Mouse (Mus musculus) midbrain, embryonic 12.5 days (tissue): Measurements from ENCODE around the gene Htr3b. TPM values are rescaled to one million over a fixed set of nuclear protein-coding genes. Genes with fewer than 3 reads are reported as not detected.
A peak's percentile ranks its signal among the peaks of the same experiment; 100 is the strongest.

Experiments used
- ATAC-seq: fragments of 200-750 bp; cut with Nextera tagmentation; 2 replicates; pipeline ENCODE4 v1.8.0; 2017; ENCODE audit warnings: low read depth, moderate TSS enrichment, moderate library complexity; ENCODE audit not compliant: low FRiP score
- H3K27ac ChIP-seq: fragments of 300-500 bp; sonication (generic); replicated peaks from 2 replicates; pipeline ENCODE4 v1.5.1; 2016; ENCODE audit warnings: mild to moderate bottlenecking
- H3K27me3 ChIP-seq: fragments of 300-500 bp; sonication (generic); 2 replicates; pipeline ENCODE4 v1.6.1; 2016; ENCODE audit warnings: mild to moderate bottlenecking
- H3K36me3 ChIP-seq: fragments of 300-500 bp; sonication (generic); 2 replicates; pipeline ENCODE4 v1.6.1; 2016
- H3K4me1 ChIP-seq: fragments of 300-500 bp; sonication (generic); 2 replicates; pipeline ENCODE4 v1.6.1; 2016
- H3K4me2 ChIP-seq: fragments of 300-500 bp; sonication (generic); replicated peaks from 2 replicates; pipeline ENCODE4 v1.6.1; 2016; ENCODE audit warnings: mild to moderate bottlenecking, moderate library complexity
- H3K4me3 ChIP-seq: fragments of 300-500 bp; sonication (generic); 2 replicates; pipeline ENCODE4 v1.5.1; 2016; ENCODE audit warnings: mild to moderate bottlenecking
- H3K9ac ChIP-seq: fragments of 300-500 bp; sonication (generic); replicated peaks from 2 replicates; pipeline ENCODE4 v1.6.1; 2016; ENCODE audit warnings: mild to moderate bottlenecking, moderate library complexity
- H3K9me3 ChIP-seq: fragments of 300-500 bp; sonication (generic); 2 replicates; pipeline ENCODE4 v1.6.1; 2016; ENCODE audit warnings: mild to moderate bottlenecking
- WGBS: fragments of 180-500 bp; shearing (Covaris S2); methylation state at CpG from one replicate; pipeline ENCODE4 v1.1.7; 2016; 5-methylcytosine and 5-hydroxymethylcytosine counted together
- polyA plus RNA-seq: library from polyadenylated mRNA; unstranded; fragments of >200 nt; fragmentation: Nextera tagmentation; extraction: Ambion mirVana; gene quantifications from 2 replicates; pipeline ENCODE4 v1.2.1, GENCODE M21; 2016

Htr3b gene
- polyA plus RNA-seq, 1 experiment from 2014 or later = not detected

GRCm38 (mm10) chr9:48981827-48982226 is 17.0 kb upstream of the Htr3b start:
- Histone ChIP-seq H3K27me3 (no peaks in the 10 kb centered on the region), H3K9me3 (no peaks in the 10 kb centered on the region), H3K27ac (no peak overlapping the region), H3K9ac (no peak overlapping the region), H3K36me3 (no peaks in the 10 kb centered on the region), H3K4me3 (no peak overlapping the region), H3K4me1 (peaks cover 14% of the 10 kb centered on the region), H3K4me2 (no peak overlapping the region)
- no peak for ATAC-seq

GRCm38 (mm10) chr9:48980781-48981180 is 16.0 kb upstream of the Htr3b start:
- no peak overlapping the region for H3K27ac ChIP-seq
- no peaks in the 10 kb centered on the region for H3K27me3 ChIP-seq
- H3K4me1 ChIP-seq = peaks cover 5% of the 10 kb centered on the region; the same call in 1 of the 2 replicates
- no peak for ATAC-seq
- 80% methylated on average over 3 of the region's 3 CpGs for WGBS
- no peaks in the 10 kb centered on the region for H3K9me3 ChIP-seq
- H3K4me2 ChIP-seq = no peak overlapping the region
- no peak overlapping the region for H3K9ac ChIP-seq
- H3K4me3 ChIP-seq = no peak overlapping the region
- H3K36me3 ChIP-seq = no peaks in the 10 kb centered on the region

DNA sequence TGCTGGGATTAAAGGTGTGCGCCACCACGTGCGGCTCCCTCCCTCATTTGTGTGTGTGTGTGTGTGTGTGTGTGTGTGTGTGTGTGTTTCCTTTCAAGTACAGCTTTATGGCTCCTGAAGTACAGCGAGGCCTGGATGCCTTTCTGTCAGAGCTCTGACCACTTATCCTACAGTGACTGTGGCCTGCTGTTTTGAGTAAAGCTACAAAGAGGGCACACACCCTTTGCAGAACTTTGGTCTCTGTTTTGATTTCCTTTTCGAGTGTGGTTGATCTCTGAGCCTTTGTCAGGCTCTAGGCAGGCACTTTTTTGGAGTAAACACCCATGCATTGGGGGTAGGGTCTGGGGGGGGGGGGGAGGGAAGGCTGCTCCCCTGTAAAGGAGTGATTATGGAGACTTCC is 15.6 kb upstream of the Htr3b start:
- Histone ChIP-seq H3K9me3 (no peaks in the 10 kb centered on the region), H3K27ac (no peak overlapping the region), H3K9ac (no peak overlapping the region), H3K36me3 (no peaks in the 10 kb centered on the region), H3K4me3 (no peak overlapping the region), H3K27me3 (no peaks in the 10 kb centered on the region), H3K4me2 (no peak overlapping the region), H3K4me1 (peaks cover 3% of the 10 kb centered on the region; the same call in 1 of the 2 replicates)
- ATAC-seq = no peak
- WGBS = 83% methylated on average over 5 of the region's 5 CpGs

GRCm38 (mm10) chr9:48976661-48977355 is 12.0 kb upstream of the Htr3b start:
- H3K36me3 ChIP-seq = no peaks in the 10 kb centered on the region
- H3K27me3 ChIP-seq = no peaks in the 10 kb centered on the region
- H3K4me3 ChIP-seq = no peak overlapping the region
- H3K4me2 ChIP-seq = no peak overlapping the region
- no peaks in the 10 kb centered on the region for H3K9me3 ChIP-seq
- WGBS = 84% methylated on average over 6 of the region's 6 CpGs
- H3K9ac ChIP-seq = no peak overlapping the region
- no peak overlapping the region for H3K27ac ChIP-seq
- H3K4me1 ChIP-seq = no peaks in the 10 kb centered on the region
- no peak for ATAC-seq

- Histone ChIP-seq H3K36me3 (no peaks in the 10 kb centered on the region), H3K4me3 (no peak overlapping the region), H3K27me3 (no peaks in the 10 kb centered on the region), H3K9me3 (no peaks in the 10 kb centered on the region), H3K4me1 (no peaks in the 10 kb centered on the region), H3K27ac (no peak overlapping the region), H3K4me2 (no peak overlapping the region), H3K9ac (no peak overlapping the region)
- WGBS = 31% methylated on average over 3 of the region's 3 CpGs
- no peak for ATAC-seq
Observed at GRCm38 (mm10) chr9:48972494-48972893, 7.7 kb upstream of the Htr3b start.

DNA sequence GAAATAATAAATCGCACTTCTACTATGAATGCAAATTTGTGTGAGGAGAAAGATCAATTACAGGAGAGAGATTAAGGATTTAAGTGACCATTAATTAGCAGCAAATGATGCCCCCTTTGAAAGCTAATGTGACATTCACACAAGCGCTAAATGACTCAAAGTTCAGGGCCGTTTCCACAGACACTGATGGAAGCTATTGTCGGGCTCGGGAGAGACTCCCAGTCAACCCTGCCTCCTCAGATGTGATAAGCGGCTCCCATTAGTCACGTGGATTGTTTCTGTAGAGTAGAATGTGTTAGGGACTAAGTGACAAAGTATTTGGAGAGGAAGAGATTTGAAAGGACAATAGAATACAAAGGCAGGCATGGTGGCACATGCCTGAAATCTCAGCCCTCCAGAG is 2.7 kb downstream of the Htr3b start:
- WGBS = 45% methylated on average over 7 of the region's 7 CpGs

DNA sequence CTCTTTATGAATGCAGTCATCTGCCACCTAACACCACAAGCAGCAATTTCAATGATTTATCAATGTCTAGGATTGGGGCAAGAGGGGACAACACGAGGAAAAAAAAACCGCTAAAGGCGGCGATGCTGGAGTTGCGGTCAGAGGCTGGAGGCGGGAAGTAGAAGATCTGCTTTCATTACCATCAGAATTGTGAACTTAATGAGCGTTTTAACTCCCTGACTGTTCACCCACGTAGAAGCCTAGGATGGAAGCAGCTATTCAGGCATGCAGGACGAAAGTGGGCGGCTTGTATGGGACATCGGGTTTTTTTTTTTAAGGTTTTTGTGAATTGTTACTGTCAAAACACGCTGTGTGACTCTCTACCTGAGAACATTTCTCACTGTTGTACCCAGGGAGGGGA is 3.5 kb downstream of the Htr3b start:
- peaks cover 3% of the 10 kb centered on the region; the same call in 1 of the 2 replicates for H3K27me3 ChIP-seq
- no peak overlapping the region for H3K4me3 ChIP-seq
- H3K36me3 ChIP-seq = no peaks in the 10 kb centered on the region
- H3K9me3 ChIP-seq = no peaks in the 10 kb centered on the region
- 0 out of 2 replicates have a peak, but pooled peaks cover 8% of the 10 kb centered on the region for H3K4me1 ChIP-seq
- H3K9ac ChIP-seq = no peak overlapping the region
- H3K4me2 ChIP-seq = peak overlapping the region; percentile 22
- 35% methylated on average over 12 of the region's 12 CpGs for WGBS
- no peak overlapping the region for H3K27ac ChIP-seq
- no peak for ATAC-seq

More for the DNA sequence above, 2.7 kb downstream of the Htr3b start:
- no peak overlapping the region for H3K4me3 ChIP-seq
- H3K9ac ChIP-seq = no peak overlapping the region
- H3K9me3 ChIP-seq = no peaks in the 10 kb centered on the region
- no peak for ATAC-seq
- no peak overlapping the region for H3K27ac ChIP-seq
- peaks cover 3% of the 10 kb centered on the region; the same call in 1 of the 2 replicates for H3K27me3 ChIP-seq
- H3K4me2 ChIP-seq = no peak overlapping the region
- H3K4me1 ChIP-seq = 0 out of 2 replicates have a peak, but pooled peaks cover 8% of the 10 kb centered on the region
- no peaks in the 10 kb centered on the region for H3K36me3 ChIP-seq

DNA sequence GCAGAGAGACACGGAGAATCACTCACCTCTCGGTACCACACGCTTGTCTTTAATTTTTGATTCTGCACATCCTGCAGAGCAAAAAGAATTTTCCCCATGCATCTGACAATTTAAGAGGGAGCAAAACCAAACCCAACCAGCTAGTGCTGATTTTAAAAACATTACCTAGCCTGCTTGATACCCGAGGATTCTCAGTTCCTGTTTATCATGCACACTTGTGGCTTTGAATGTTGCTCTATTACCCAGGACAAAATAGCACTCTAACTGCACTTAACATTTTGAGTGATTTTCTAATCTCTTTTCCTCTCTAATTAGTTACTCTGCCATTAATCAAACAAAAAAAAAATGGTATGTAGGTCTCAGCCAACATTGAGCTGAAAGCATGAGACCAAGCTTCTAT is 17.2 kb downstream of the Htr3b start:
- no peaks in the 10 kb centered on the region for H3K36me3 ChIP-seq
- H3K27me3 ChIP-seq = no peaks in the 10 kb centered on the region
- H3K4me3 ChIP-seq = no peak overlapping the region
- no peak overlapping the region for H3K4me2 ChIP-seq
- H3K4me1 ChIP-seq = 0 out of 2 replicates have a peak, but pooled peaks cover 3% of the 10 kb centered on the region
- WGBS = 88% methylated on average over 4 of the region's 4 CpGs
- H3K27ac ChIP-seq = no peak overlapping the region
- ATAC-seq = no peak
- no peaks in the 10 kb centered on the region for H3K9me3 ChIP-seq
- H3K9ac ChIP-seq = no peak overlapping the region

- 79% methylated on average over 1 of the region's 1 CpGs for WGBS
- no peaks in the 10 kb centered on the region for H3K9me3 ChIP-seq
- H3K9ac ChIP-seq = no peak overlapping the region
- no peak overlapping the region for H3K27ac ChIP-seq
- no peak overlapping the region for H3K4me3 ChIP-seq
- H3K4me1 ChIP-seq = 0 out of 2 replicates have a peak, but pooled peaks cover 6% of the 10 kb centered on the region
- ATAC-seq = no peak
- no peaks in the 10 kb centered on the region for H3K36me3 ChIP-seq
- H3K4me2 ChIP-seq = no peak overlapping the region
- H3K27me3 ChIP-seq = no peaks in the 10 kb centered on the region
Observed at GRCm38 (mm10) chr9:48942349-48942748, 22.4 kb downstream of the Htr3b start.

- peak overlapping the region; percentile 30; the same call in 1 of the 2 replicates for H3K27ac ChIP-seq
Observed at GRCm38 (mm10) chr9:48929436-48929835, 35.4 kb downstream of the Htr3b start.

GRCm38 (mm10) chr9:48928781-48929180 is 36.0 kb downstream of the Htr3b start:
- H3K27me3 ChIP-seq = peaks cover 17% of the 10 kb centered on the region
- no peaks in the 10 kb centered on the region for H3K9me3 ChIP-seq
- H3K36me3 ChIP-seq = no peaks in the 10 kb centered on the region
- 55% methylated on average over 3 of the region's 3 CpGs for WGBS
- ATAC-seq = no peak
- peak overlapping the region; percentile 30 for H3K27ac ChIP-seq
- H3K4me1 ChIP-seq = peaks cover 12% of the 10 kb centered on the region; the same call in 1 of the 2 replicates
- H3K9ac ChIP-seq = no peak overlapping the region
- H3K4me3 ChIP-seq = no peak overlapping the region
- no peak overlapping the region for H3K4me2 ChIP-seq

More at GRCm38 (mm10) chr9:48929436-48929835, 35.4 kb downstream of the Htr3b start:
- 81% methylated on average over 5 of the region's 5 CpGs for WGBS
- H3K4me3 ChIP-seq = no peak overlapping the region
- H3K9ac ChIP-seq = no peak overlapping the region
- no peak for ATAC-seq
- H3K9me3 ChIP-seq = no peaks in the 10 kb centered on the region
- H3K36me3 ChIP-seq = no peaks in the 10 kb centered on the region
- H3K27me3 ChIP-seq = peaks cover 17% of the 10 kb centered on the region
- H3K4me1 ChIP-seq = peaks cover 12% of the 10 kb centered on the region; the same call in 1 of the 2 replicates
- H3K4me2 ChIP-seq = no peak overlapping the region

DNA sequence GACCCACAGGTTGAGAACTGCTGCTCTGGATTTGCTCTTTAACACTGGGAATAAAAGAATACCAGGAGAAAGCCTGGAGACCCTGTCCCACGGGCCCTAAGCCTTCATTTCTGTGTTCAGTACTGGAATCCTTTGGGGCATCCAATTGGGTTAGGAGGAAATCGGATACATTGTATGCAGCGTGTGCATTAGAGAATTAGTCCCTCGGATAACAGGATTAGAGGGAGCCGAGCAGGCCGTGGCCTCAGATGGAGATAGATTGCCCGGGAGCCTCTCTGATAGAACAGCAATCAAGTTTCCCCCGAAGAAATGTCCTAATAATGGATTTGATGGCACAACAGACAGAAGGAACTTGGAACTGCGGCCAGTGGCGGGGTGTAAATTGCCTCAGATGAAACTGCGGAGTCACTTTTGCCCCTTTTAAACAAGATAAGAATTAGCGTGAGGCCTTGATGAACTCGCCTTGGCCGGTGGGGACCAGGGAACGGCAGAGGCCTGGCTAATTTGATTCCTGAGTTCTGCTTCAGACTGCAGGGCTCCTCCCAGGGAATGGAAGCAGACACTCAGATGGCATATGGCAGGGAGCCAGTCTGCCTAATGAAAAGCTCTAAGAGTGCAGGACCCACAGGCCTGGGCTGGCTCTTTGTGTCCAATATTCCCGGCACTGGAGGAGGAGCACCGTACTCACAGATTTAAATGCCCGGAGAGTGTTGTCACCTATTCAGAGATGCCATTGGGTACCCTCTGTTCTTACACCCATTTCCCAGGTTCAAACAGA is 48.6 kb downstream of the Htr3b start:
- ATAC-seq = peak; percentile 47; the same call in 1 of the 2 replicates
- H3K27me3 ChIP-seq = peaks cover 11% of the 10 kb centered on the region
- WGBS = 41% methylated on average over 18 of the region's 18 CpGs
- peaks cover 12% of the 10 kb centered on the region for H3K4me1 ChIP-seq
- H3K9me3 ChIP-seq = no peaks in the 10 kb centered on the region
- no peak overlapping the region for H3K4me3 ChIP-seq
- H3K27ac ChIP-seq = peak overlapping the region; percentile 52
- no peak overlapping the region; the same call in 1 of the 2 replicates for H3K9ac ChIP-seq
- H3K36me3 ChIP-seq = no peaks in the 10 kb centered on the region
- no peak overlapping the region for H3K4me2 ChIP-seq
